ENCODE assay signal across 18 mouse cellular contexts in the genomic region with DNA sequence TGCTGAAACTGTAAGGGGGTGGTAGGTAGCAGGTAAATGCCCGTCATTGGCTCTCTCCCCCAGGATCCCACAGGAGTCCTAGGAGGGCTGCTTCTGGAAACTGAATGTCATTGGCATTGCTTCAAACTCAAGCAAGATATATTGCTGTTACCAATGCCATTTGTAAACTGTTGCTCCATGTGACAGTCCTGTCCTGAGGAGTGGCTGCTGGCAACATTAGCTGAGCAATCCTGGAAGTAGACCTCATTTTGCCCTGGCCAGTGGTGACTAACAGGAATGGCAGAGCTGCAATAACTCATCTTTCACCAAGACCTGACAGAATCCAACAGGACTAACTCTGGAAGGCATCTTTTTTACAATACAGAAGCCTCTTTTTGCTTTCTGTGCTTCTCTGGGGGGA.
DNase-seq lines count a peak whose midpoint lies in the region; TF ChIP-seq lines count a peak whose summit lies in the region.
"Had no signal": no experiment of that assay in that cellular context is flagged by ENCODE, and none has a peak within 500 bp of the region (broad histone marks: within the 10 kb centered on the region; RNA-seq: fewer than 3 reads in every experiment).

No protein-coding gene starts in this region.

- peak overlapping the region; percentile 39; the same call in 1 of the 2 replicates for H3K27ac ChIP-seq in layer of hippocampus, adult 2 months
- no peak overlapping the region for H3K27ac ChIP-seq in kidney, adult 2 months (ENCODE audit: insufficient read depth, low read depth, low read length)
- no peak overlapping the region for H3K27ac ChIP-seq in embryonic facial prominence, embryonic 10.5 days (replicated peaks)
- H3K27ac ChIP-seq: embryonic facial prominence, embryonic 15.5 days; forebrain, embryonic 10.5 days; heart, embryonic 13.5 days; hindbrain, embryonic 13.5 days; hindbrain, postnatal 0 days had no signal

- no peaks in the 10 kb centered on the region for H3K9me3 ChIP-seq in embryonic facial prominence, embryonic 10.5 days
- H3K9me3 ChIP-seq: embryonic facial prominence, embryonic 15.5 days; forebrain, embryonic 10.5 days; heart, embryonic 13.5 days; hindbrain, embryonic 13.5 days had no signal

- H3K27me3 ChIP-seq in kidney, adult 2 months (replicated peaks; ENCODE audit: control insufficient read depth, insufficient read depth, low read length), result no peaks in the 10 kb centered on the region
- no peaks in the 10 kb centered on the region for H3K27me3 ChIP-seq in embryonic facial prominence, embryonic 10.5 days (replicated peaks; ENCODE audit: low read depth, poor library complexity, severe bottlenecking)
- H3K27me3 ChIP-seq: embryonic facial prominence, embryonic 15.5 days; heart, embryonic 13.5 days; hindbrain, embryonic 13.5 days; Patski had no signal

- 68% methylated on average over 1 of the region's 1 CpGs for WGBS in kidney, adult 2 months
- WGBS in embryonic facial prominence, embryonic 10.5 days, result 84% methylated on average over 1 of the region's 1 CpGs

- no peak for TF ChIP-seq POLR2A in kidney, adult 2 months (IDR thresholded peaks at IDR 0.05; ENCODE audit: low read depth, low read length)

- H3K4me1 ChIP-seq in kidney, adult 2 months (ENCODE audit: control insufficient read depth, insufficient read depth, low read length), result no peaks in the 10 kb centered on the region
- H3K4me1 ChIP-seq in embryonic facial prominence, embryonic 10.5 days, result no peaks in the 10 kb centered on the region
- H3K4me1 ChIP-seq: embryonic facial prominence, embryonic 15.5 days had no signal

- H3K4me3 ChIP-seq in layer of hippocampus, adult 2 months, result no peak overlapping the region
- no peak overlapping the region for H3K4me3 ChIP-seq in kidney, adult 2 months (ENCODE audit: insufficient read depth, low read depth, low read length)
- no peak overlapping the region for H3K4me3 ChIP-seq in embryonic facial prominence, embryonic 10.5 days
- H3K4me3 ChIP-seq: embryonic facial prominence, embryonic 15.5 days; erythroblast, embryonic 14.5 days; forebrain, embryonic 10.5 days; heart, embryonic 13.5 days; hindbrain, embryonic 13.5 days had no signal

- peak; percentile 44 to 80 for DNase-seq in adrenal gland, adult (ENCODE audit: inconsistent age in 2 of 2, low spot score in 1 of 2)
- no peak for DNase-seq in adrenal gland, postnatal 4 days (ENCODE audit: low spot score in 2 of 2)
- no peak for DNase-seq in layer of hippocampus, adult 2 months (ENCODE audit: low spot score in 2 of 2)
- no peak for DNase-seq in layer of hippocampus, postnatal 14 days (ENCODE audit: low spot score in 2 of 2)
- peak; percentile 39 for DNase-seq in adrenal gland, postnatal 14 days
- no peak for DNase-seq in kidney, adult 2 months
- no peak for DNase-seq in lung, postnatal 14 days
- DNase-seq in embryonic facial prominence, embryonic 10.5 days (ENCODE audit: low spot score), result no peak
- DNase-seq: cerebellum, adult 2 months; cerebellum, postnatal 10 days; kidney, adult 11 months had no signal

- no peak for TF ChIP-seq CTCF in layer of hippocampus, adult 2 months (conservative IDR thresholded peaks at IDR 0.05)
- no peak for TF ChIP-seq CTCF in kidney, adult 2 months (conservative IDR thresholded peaks at IDR 0.05; ENCODE audit: insufficient read depth, insufficient read length, low read depth, low read length)

- no peaks in the 10 kb centered on the region for H3K36me3 ChIP-seq in kidney, adult 2 months (ENCODE audit: control insufficient read depth, insufficient read depth, low read length)
- H3K36me3 ChIP-seq in embryonic facial prominence, embryonic 10.5 days (replicated peaks), result no peaks in the 10 kb centered on the region
- H3K36me3 ChIP-seq: embryonic facial prominence, embryonic 15.5 days; forebrain, embryonic 10.5 days; heart, embryonic 13.5 days; hindbrain, embryonic 13.5 days had no signal

Comparison
In these comparisons a context has a peak if more than half of its experiments do, and no peak if none do; other contexts are left out.
1. DNase-seq: peak in adrenal gland, adult (2 of 2) and adrenal gland, postnatal 14 days (single experiment); none in adrenal gland, postnatal 4 days (0 of 2), layer of hippocampus, adult 2 months (0 of 2), layer of hippocampus, postnatal 14 days (0 of 2), kidney, adult 2 months (single experiment), lung, postnatal 14 days (single experiment) and embryonic facial prominence, embryonic 10.5 days (single experiment).